Mouse (Mus musculus): Measurements from ENCODE around the gene Angel1.

DNA sequence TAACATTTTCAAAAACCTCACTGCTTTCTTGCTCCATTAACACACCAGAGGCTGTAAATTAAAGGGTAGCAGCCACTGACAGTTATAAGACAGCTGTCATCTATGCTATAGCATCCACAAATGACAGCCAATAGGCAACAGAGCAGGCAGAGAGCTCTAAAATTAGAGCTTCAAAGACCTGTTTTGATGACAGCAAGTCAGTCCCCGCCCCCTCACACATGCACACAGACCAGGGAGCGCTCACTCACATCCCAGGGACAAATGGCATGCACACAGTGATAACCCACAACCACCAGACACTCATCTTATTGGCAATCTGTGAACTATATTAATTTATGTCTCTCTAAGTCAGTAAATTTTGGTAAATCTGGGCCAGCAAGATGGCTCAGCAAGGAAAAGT lies 2.0 kb downstream of the Angel1 start:
- TF ChIP-seq CTCF (IDR thresholded peaks at IDR 0.05; ENCODE audit: extremely low read depth, insufficient read depth, low read length) (no peak), POLR2A (IDR thresholded peaks at IDR 0.05; ENCODE audit: extremely low read depth, insufficient read depth, low read length) (no peak)
